Mouse (Mus musculus) MEL (cell line): ENCODE measurements around the gene Hdac4. TPM values are rescaled to one million over a fixed set of nuclear protein-coding genes. Genes with fewer than 3 reads are reported as not detected.

Experiments
- DNase-seq: peaks from one replicate; pipeline ENCODE4 v3.0.0; 2011; ENCODE audit warnings: low read depth, low spot score
- H3K27ac ChIP-seq: 2 replicates; pipeline ENCODE4 v1.5.1; 2012; ENCODE audit warnings: low read depth, mild to moderate bottlenecking, control low read depth, low read length, moderate library complexity; ENCODE audit not compliant: control insufficient read depth
- H3K27me3 ChIP-seq, 2 experiments: fragments of 150-350 bp in 1 of 2; sonication (generic) in 1 of 2; 2 replicates each; pipeline ENCODE4 v1.6.1; 2012; ENCODE audit warnings: low read length in 2 of 2, mild to moderate bottlenecking in 2 of 2, improper control_type of control experiment in 1 of 2, moderate library complexity in 1 of 2; ENCODE audit not compliant: insufficient read depth in 2 of 2, control insufficient read depth in 1 of 2
- H3K36me3 ChIP-seq, 2 experiments: 2 replicates each; pipeline ENCODE4 v1.6.1; 2012 to 2014; ENCODE audit warnings: low read length in 2 of 2, improper control_type of control experiment in 1 of 2, inconsistent platforms in 1 of 2, mild to moderate bottlenecking in 1 of 2; ENCODE audit not compliant: insufficient read depth in 2 of 2, control insufficient read depth in 1 of 2
- H3K4me1 ChIP-seq, 2 experiments: fragments of 150-350 bp in 1 of 2; sonication (generic) in 1 of 2; 2 replicates each; pipeline ENCODE4 v1.6.1; 2012; ENCODE audit warnings: low read length in 2 of 2, improper control_type of control experiment in 1 of 2, mild to moderate bottlenecking in 1 of 2; ENCODE audit not compliant: insufficient read depth in 2 of 2, control insufficient read depth in 1 of 2
- H3K4me3 ChIP-seq, 2 experiments: fragments of 150-350 bp in 1 of 2; sonication (generic) in 1 of 2; 2 replicates each; pipeline ENCODE4 v1.5.1; 2012; ENCODE audit warnings: low read depth in 2 of 2, low read length in 2 of 2, mild to moderate bottlenecking in 2 of 2, moderate library complexity in 2 of 2, control low read depth in 1 of 2, improper control_type of control experiment in 1 of 2; ENCODE audit not compliant: control insufficient read depth in 1 of 2, insufficient read depth in 1 of 2
- H3K79me2 ChIP-seq: 2 replicates; pipeline ENCODE4 v1.6.1; 2012; ENCODE audit warnings: mild to moderate bottlenecking, low read length, moderate library complexity; ENCODE audit not compliant: control insufficient read depth, poor library complexity, insufficient read depth
- H3K9ac ChIP-seq: 2 replicates; pipeline ENCODE4 v1.6.1; 2012; ENCODE audit warnings: low read depth, mild to moderate bottlenecking, control low read depth, low read length, moderate library complexity; ENCODE audit not compliant: control insufficient read depth, poor library complexity, severe bottlenecking
- H3K9me3 ChIP-seq: fragments of 150-350 bp; sonication (generic); replicated peaks from 2 replicates; pipeline ENCODE4 v1.6.1; 2012; ENCODE audit warnings: mild to moderate bottlenecking, low read length, improper control_type of control experiment, moderate library complexity; ENCODE audit not compliant: insufficient read depth
- CHD1 ChIP-seq: IDR thresholded peaks from 2 replicates; pipeline ENCODE4 v1.6.1; 2012; ENCODE audit warnings: low read depth, mild to moderate bottlenecking, inconsistent platforms, low read length, improper control_type of control experiment
- CHD2 ChIP-seq: IDR thresholded peaks from 2 replicates; pipeline ENCODE4 v1.6.1; 2011; ENCODE audit warnings: low read length, improper control_type of control experiment
- CTCF ChIP-seq, 3 experiments: IDR thresholded peaks in 2 of 3; conservative IDR thresholded peaks in 1 of 3; 2 replicates each; pipeline ENCODE4 v1.5.1; 2011 to 2012; ENCODE audit warnings: low read length in 3 of 3, low read depth in 2 of 3, mild to moderate bottlenecking in 2 of 3, improper control_type of control experiment in 1 of 3, inconsistent platforms in 1 of 3, mixed read lengths in 1 of 3, moderate library complexity in 1 of 3; ENCODE audit not compliant: control insufficient read depth in 1 of 3, insufficient read depth in 1 of 3, poor library complexity in 1 of 3, severe bottlenecking in 1 of 3
- E2F4 ChIP-seq: IDR thresholded peaks from 2 replicates; pipeline ENCODE4 v1.6.1; 2011; ENCODE audit warnings: low read depth, low read length, improper control_type of control experiment, borderline replicate concordance
- ETS1 ChIP-seq: IDR thresholded peaks from 2 replicates; pipeline ENCODE4 v1.6.1; 2012; ENCODE audit warnings: low read depth, mild to moderate bottlenecking, inconsistent platforms, low read length, improper control_type of control experiment, moderate library complexity
- GABPA ChIP-seq: IDR thresholded peaks from 2 replicates; pipeline ENCODE4 v1.6.1; 2012; ENCODE audit warnings: low read depth, mild to moderate bottlenecking, inconsistent platforms, low read length, improper control_type of control experiment, moderate library complexity
- HCFC1 ChIP-seq: IDR thresholded peaks from 2 replicates; pipeline ENCODE4 v1.6.1; 2012; ENCODE audit warnings: low read depth, mild to moderate bottlenecking, inconsistent platforms, low read length, improper control_type of control experiment, moderate library complexity
- KAT2A ChIP-seq: conservative IDR thresholded peaks from 2 replicates; pipeline ENCODE4 v1.6.1; 2012; ENCODE audit warnings: low read depth, low read length, improper control_type of control experiment, inconsistent platforms
- MAFK ChIP-seq: IDR thresholded peaks from 2 replicates; pipeline ENCODE4 v1.6.1; 2011; ENCODE audit warnings: low read depth, mild to moderate bottlenecking, low read length, improper control_type of control experiment, borderline replicate concordance
- MAX ChIP-seq: IDR thresholded peaks from 2 replicates; pipeline ENCODE4 v1.6.1; 2011; ENCODE audit warnings: low read length, improper control_type of control experiment
- MAZ ChIP-seq: IDR thresholded peaks from 2 replicates; pipeline ENCODE4 v1.6.1; 2012; ENCODE audit warnings: low read depth, mild to moderate bottlenecking, inconsistent platforms, low read length, improper control_type of control experiment
- MXI1 ChIP-seq: IDR thresholded peaks from 2 replicates; pipeline ENCODE4 v1.6.1; 2011; ENCODE audit warnings: mild to moderate bottlenecking, low read depth, low read length, improper control_type of control experiment
- MYB ChIP-seq: IDR thresholded peaks from 2 replicates; pipeline ENCODE4 v1.6.1; 2011; ENCODE audit warnings: mild to moderate bottlenecking, low read depth, low read length, improper control_type of control experiment
- MYC ChIP-seq: IDR thresholded peaks from 2 replicates; pipeline ENCODE4 v1.6.1; 2011; ENCODE audit warnings: low read depth, mild to moderate bottlenecking, low read length, improper control_type of control experiment, moderate library complexity
- POLR2A ChIP-seq, 2 experiments: IDR thresholded peaks; 2 replicates each; pipeline ENCODE4 v1.6.1; 2011 to 2012; ENCODE audit warnings: low read length in 2 of 2, mild to moderate bottlenecking in 2 of 2, control low read depth in 1 of 2, improper control_type of control experiment in 1 of 2, low read depth in 1 of 2, moderate library complexity in 1 of 2; ENCODE audit not compliant: control insufficient read depth in 1 of 2, insufficient read depth in 1 of 2, poor library complexity in 1 of 2
- POLR2AphosphoS5 ChIP-seq: IDR thresholded peaks from 2 replicates; pipeline ENCODE4 v1.6.1; 2012; ENCODE audit warnings: low read depth, borderline replicate concordance, mild to moderate bottlenecking, inconsistent platforms, low read length, moderate library complexity, mixed read lengths
- SIN3A ChIP-seq: IDR thresholded peaks from 2 replicates; pipeline ENCODE4 v1.6.1; 2012; ENCODE audit warnings: low read length, improper control_type of control experiment, inconsistent platforms
- TCF12 ChIP-seq: IDR thresholded peaks from 2 replicates; pipeline ENCODE4 v1.6.1; 2014; ENCODE audit warnings: low read depth, mild to moderate bottlenecking, inconsistent platforms, low read length, improper control_type of control experiment, moderate library complexity
- UBTF ChIP-seq: IDR thresholded peaks from 2 replicates; pipeline ENCODE4 v1.6.1; 2012; ENCODE audit warnings: low read depth, mild to moderate bottlenecking, inconsistent platforms, low read length, improper control_type of control experiment, moderate library complexity, borderline replicate concordance; ENCODE audit not compliant: insufficient read depth
- USF1 ChIP-seq: IDR thresholded peaks from 2 replicates; pipeline ENCODE4 v1.6.1; 2014; ENCODE audit warnings: low read depth, mild to moderate bottlenecking, inconsistent platforms, low read length, improper control_type of control experiment, moderate library complexity
- ZNF384 ChIP-seq: IDR thresholded peaks from 2 replicates; pipeline ENCODE4 v1.6.1; 2012; ENCODE audit warnings: low read depth, mild to moderate bottlenecking, inconsistent platforms, low read length, improper control_type of control experiment
- polyA plus RNA-seq, 2 experiments: library from polyadenylated mRNA; stranded (reverse) in 1 of 2; unstranded in 1 of 2; fragments of >175 nt in 1 of 2; fragments of >200 nt in 1 of 2; gene quantifications; 2 replicates each; pipeline versions ENCODE4 v1.2.1 to v1.2.4; 2012; ENCODE audit warnings: low replicate concordance in 2 of 2, low read depth in 1 of 2; ENCODE audit not compliant: insufficient read length in 2 of 2, insufficient read depth in 1 of 2, missing spikeins in 1 of 2
- total RNA-seq: library from RNA; depleted of rRNA; stranded (reverse); fragments of 300-350 nt; gene quantifications from 2 replicates; pipeline ENCODE4 v1.2.3, GENCODE M21; 2012

The Hdac4 gene
- total and polyA plus RNA-seq, 3 experiments: 11.0 to 19.5 (median 12.3) TPM

GRCm38 (mm10) chr1:92086277-92086813, 109.2 kb downstream of the Hdac4 start:
- no peak for DNase-seq
- no peak overlapping the region for H3K9ac ChIP-seq
- no peak overlapping the region for H3K27ac ChIP-seq
- TF ChIP-seq MYC (no peak), GABPA (no peak), E2F4 (no peak), MAFK (no peak), ETS1 (no peak), KAT2A (no peak), MAZ (no peak), POLR2AphosphoS5 (no peak), POLR2A (IDR thresholded peaks at IDR 0.05; ENCODE audit: control insufficient read depth in 1 of 2, insufficient read depth in 1 of 2, low read depth in 1 of 2, low read length in 2 of 2, poor library complexity in 1 of 2) (no peak), MXI1 (no peak), SIN3A (no peak), TCF12 (no peak), CHD1 (no peak), UBTF (no peak), ZNF384 (no peak), MYB (no peak), HCFC1 (no peak), USF1 (no peak), MAX (no peak)
- peaks cover 11 to 20% of the 10 kb centered on the region in 2 experiments for H3K4me1 ChIP-seq
- H3K27me3 ChIP-seq: no peaks in the 10 kb centered on the region
- no peaks in the 10 kb centered on the region for H3K9me3 ChIP-seq
- peaks cover 0 to 24% of the 10 kb centered on the region in 2 experiments; a peak in 2 of 4 replicates for H3K36me3 ChIP-seq
- peaks cover 3% of the 10 kb centered on the region; the same call in 1 of the 2 replicates for H3K79me2 ChIP-seq
- no peak overlapping the region for H3K4me3 ChIP-seq

- Histone ChIP-seq H3K9ac (no peak overlapping the region), H3K27ac (no peak overlapping the region), H3K27me3 (no peaks in the 10 kb centered on the region), H3K4me1 (peaks cover 11 to 23% of the 10 kb centered on the region in 2 experiments), H3K9me3 (no peaks in the 10 kb centered on the region), H3K4me3 (no peak overlapping the region), H3K79me2 (peaks cover 1% of the 10 kb centered on the region; the same call in 1 of the 2 replicates), H3K36me3 (peaks cover 0 to 29% of the 10 kb centered on the region in 2 experiments; a peak in 2 of 4 replicates)
- TF ChIP-seq CTCF (IDR thresholded peaks at IDR 0.05 in 2 of 3, conservative IDR thresholded peaks at IDR 0.05 in 1 of 3; ENCODE audit: control insufficient read depth in 1 of 3, insufficient read depth in 1 of 3, low read depth in 2 of 3, low read length in 3 of 3, poor library complexity in 1 of 3, severe bottlenecking in 1 of 3) (peak; percentile 9 to 27 (median 17); a peak in 3 of 6 replicates), CHD2 (no peak)
- DNase-seq: peak; percentile 28
These were observed 110.8 kb downstream of the Hdac4 start for GRCm38 (mm10) chr1:92084738-92085137.
